Mouse (Mus musculus) thymus, postnatal 10 days (tissue): Measurements from ENCODE around the gene Prrg3.
A peak's percentile ranks its signal among the peaks of the same experiment; 100 is the strongest.
"Not testable (repeated sequence)": the region's sequence is repeated elsewhere in the genome, so short reads cannot be mapped to it uniquely, and the experiment has no call there.

ENCODE experiments used
- DNase-seq, 2 experiments: peaks; one replicate each; pipeline ENCODE4 v3.0.0; 2021; ENCODE audit warnings: low spot score in 2 of 2

Prrg3 gene

DNA sequence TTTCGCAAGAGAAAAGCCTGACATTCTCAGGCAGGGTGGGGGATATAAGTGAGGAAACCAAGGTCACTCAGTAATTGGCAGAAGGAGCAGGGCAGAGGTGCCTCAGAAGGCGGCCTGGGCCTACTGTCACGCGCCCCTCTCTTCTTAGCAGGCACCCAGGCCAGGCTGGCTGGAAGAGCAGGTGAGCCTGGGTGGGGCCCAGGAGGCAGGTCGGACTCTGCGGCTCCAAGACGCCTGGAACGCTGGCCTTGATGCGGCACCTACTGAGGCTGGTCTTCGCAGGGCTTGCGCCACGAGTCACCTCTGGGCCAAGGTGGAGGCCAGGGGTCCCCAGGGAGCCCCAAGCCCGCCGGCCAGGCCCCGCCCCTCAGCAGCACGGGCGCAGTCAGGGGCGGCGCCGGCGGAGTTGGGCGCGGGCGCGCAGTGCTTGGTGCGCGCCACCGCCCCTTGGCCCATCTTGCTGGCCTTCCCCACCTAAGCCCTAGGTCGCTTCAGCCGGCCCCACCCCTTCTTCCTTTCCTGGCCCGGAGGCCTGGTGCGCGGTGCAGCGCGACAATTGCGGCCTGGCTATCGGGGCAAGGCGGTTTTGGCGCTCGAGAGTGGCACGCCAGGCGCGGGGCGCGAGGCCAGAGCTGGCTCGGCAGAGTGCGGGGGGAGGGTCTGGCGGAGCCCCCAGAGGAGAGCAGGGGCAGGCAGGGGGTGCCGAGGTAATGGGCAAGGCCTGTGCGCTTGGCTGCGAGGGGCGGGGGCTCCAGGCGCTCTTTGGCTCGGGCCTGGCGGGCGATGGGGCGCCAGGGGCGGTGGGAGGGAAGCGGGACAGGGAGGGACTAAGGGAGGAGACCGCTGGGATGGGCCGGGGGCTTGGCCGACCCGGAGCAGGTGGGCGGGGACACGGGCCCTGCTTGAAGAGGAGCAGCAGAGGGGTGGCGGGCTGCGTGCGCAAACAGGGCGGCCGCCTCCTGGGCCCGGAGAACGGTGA is at the start of gene Prrg3:
Gene Prrg3 (plus strand): TSS at position 552 of the 979 bp plus-strand sequence.
- DNase-seq = no peak

DNA sequence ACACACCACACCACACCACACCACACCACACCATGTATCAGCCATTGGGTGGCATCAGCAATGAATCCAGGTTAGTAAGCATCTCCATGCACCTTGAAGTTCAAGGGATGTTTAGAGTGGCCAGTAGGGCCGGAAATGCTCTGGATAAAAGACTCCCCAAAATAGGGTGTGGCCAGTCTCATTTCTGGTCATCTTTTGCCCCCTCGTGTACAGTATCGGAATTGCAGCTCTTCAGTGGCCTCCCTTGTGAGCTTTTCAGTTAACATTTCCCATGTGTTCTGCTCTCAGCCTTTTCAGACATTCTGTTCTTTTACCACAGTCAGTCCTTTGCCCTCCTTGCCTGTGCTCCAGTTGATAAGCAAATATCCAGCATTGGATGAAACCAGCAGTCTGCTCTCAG is 15.8 kb upstream of the Prrg3 start:
- peak in 1 of 2 experiments; percentile 19 for DNase-seq

DNA sequence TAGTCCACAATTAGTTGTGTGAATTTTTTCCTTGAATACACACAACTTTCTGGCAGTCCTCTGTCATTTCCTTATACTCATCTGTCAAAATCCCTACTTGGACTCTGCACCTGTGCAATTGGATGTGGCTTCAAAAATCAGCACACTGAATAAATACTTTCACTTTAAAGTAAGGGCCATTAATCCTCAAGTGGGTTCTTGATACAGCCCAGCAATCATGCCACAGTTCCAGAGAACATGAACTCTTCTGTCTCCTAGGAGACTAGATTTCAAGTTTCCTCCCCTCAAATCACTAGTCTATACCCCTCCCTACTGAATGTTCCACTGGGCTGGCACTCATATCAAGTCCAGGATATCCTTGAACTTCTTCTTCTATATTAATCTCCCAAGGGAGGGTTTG is 4.1 kb upstream of the Prrg3 start:
- DNase-seq = no peak

- no peak for DNase-seq
Observed at GRCm38 (mm10) chrX:71963275-71963912, 970 bp downstream of the Prrg3 start.

GRCm38 (mm10) chrX:71968216-71968615 is 5.8 kb downstream of the Prrg3 start:
- DNase-seq = no peak

GRCm38 (mm10) chrX:71968816-71969215 is 6.4 kb downstream of the Prrg3 start:
- DNase-seq = no peak

DNA sequence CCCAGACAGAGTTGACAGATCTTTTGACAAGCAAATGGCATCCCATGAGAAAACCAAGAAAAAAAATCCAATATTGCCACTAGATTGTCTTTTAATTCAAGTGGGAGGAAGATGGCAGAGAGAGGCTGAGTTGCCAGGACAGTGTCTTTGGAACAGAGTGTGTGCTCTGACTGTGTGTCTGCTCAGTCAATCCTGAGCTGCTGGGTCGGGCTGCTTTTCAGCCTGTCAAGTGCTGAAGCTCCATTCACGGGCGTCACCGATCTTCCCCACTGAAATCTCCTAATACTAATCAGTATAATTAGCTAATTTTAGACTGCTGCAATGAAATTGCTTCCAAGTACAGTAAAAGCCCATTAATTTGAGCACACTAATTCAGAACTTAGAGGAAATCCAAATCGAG is 8.9 kb downstream of the Prrg3 start:
- DNase-seq = no peak

GRCm38 (mm10) chrX:71972686-71973085 is 10.3 kb downstream of the Prrg3 start, which contains the start of gene Fate1:
TSS of gene Fate1 (plus strand) at chrX:71972986.
- DNase-seq = no peak

DNA sequence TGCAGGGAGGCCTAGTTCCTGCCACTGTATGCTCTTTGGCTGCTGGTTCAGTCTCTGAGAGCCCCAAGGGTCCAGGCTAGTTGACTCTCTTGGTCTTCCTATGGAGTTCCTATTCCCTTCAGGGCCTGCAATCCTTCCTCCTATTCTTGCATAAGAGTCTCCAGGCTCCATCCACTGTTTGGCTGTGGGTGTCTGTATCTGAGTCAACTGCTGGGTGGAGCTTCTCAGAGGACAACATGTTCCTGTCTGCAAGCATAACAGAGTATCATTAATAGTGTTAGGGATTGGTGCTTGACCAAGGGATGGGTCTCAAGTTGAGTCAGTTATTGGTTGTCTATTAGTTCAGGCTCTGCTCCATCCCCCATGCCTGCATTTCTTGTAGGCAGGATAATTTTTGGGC is 15.3 kb downstream of the Prrg3 start:
- not testable (repeated sequence) for DNase-seq

- DNase-seq = no peak
Observed at GRCm38 (mm10) chrX:71980443-71980842, 18.0 kb downstream of the Prrg3 start.

- DNase-seq = no peak
Observed at GRCm38 (mm10) chrX:71981322-71981721, 18.9 kb downstream of the Prrg3 start.

DNA sequence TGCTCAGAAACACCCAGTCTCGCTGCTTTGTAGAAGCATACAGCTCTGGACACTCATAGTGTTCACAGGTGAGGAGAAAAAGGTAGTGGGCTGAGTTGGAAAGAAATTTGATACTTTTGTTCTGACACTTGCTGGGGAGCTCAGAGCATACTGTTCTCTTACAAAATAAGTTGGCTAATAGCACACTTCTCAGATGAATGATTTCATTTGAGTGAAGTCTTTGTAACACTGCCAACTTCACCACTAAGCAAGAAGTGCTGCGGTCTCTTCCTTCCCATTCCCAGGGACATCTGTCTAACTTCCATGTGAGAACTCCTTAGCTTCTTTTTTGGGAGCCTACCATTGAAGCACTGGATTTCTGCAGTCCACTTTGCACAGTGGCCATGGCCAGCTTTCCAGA is 20.8 kb downstream of the Prrg3 start:
- no peak for DNase-seq

- DNase-seq = no peak
Observed at GRCm38 (mm10) chrX:71983775-71984174, 21.4 kb downstream of the Prrg3 start.

DNA sequence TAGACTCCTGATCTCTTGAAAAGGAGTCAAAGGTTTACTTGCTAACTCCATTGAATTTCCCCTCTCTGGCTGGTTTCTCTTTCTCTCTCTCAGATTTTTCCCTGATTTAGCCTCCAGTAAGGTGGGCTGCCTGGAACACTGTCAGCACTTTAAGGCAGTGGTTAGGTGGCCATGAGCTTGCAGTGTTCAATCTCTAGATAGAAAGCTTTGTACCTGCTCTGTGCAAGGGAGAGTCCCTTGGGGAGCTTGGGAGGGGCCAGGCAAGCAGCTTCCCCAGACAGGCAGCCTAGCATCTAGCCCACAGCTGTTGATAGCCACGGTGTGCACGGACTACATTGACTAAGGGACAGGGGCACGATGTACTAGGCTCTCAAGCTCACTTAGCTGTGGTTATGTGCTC is 29.1 kb downstream of the Prrg3 start, which contains the start of gene Cnga2:
Gene Cnga2 (plus strand): TSS at position 301 of the 400 bp plus-strand sequence.
- DNase-seq = no peak

GRCm38 (mm10) chrX:71995972-71996371 is 33.5 kb downstream of the Prrg3 start:
- DNase-seq = no peak

GRCm38 (mm10) chrX:72009930-72010329 is 47.5 kb downstream of the Prrg3 start:
- DNase-seq = no peak

DNA sequence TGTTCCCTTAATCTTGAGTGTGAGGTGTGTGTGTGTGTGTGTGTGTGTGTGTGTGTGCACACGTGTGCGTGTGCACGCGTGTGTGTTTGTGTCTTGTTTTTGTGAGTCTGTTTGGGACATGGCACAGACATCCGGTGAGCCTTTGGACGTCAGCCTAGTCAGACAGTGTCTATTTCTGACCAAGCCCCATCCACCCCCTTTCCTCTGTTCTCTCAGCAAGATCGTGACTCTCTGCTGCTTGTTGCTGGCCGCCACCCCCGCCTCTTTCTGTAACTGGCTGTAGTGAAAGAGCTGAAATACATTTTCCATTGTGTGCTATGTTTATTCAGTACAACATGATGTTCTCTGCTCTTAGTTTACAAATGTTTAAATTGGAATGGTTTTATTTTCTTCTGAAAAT is 49.8 kb downstream of the Prrg3 start:
- DNase-seq = no peak

GRCm38 (mm10) chrX:72012804-72013203 is 50.4 kb downstream of the Prrg3 start:
- DNase-seq = no peak

DNA sequence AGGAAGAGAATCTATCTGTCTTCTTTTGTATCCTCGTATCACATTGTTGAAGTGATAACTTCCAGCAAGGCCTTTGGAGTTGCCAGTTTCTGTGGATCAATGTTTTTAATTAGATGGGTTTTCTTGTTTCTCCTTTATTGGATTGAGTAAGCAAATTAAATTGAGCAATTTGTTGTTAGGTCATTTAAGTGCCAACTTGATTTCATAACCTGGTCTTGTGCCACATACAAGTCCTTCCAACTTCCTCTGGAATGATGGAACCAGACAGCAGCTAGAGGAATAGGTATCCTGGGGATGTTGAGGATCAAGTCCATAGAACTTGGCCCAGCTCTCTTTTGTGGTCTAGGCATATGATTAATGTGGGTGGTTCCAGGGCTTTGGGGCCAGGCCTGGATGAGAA is 59.8 kb downstream of the Prrg3 start:
- no peak for DNase-seq
